Mouse (Mus musculus): ENCODE measurements around the gene Gm21708. TPM values are rescaled to one million over a fixed set of nuclear protein-coding genes. Genes with fewer than 3 reads are reported as not detected.
"Not testable (repeated sequence)": the region's sequence is repeated elsewhere in the genome, so short reads cannot be mapped to it uniquely, and the experiment has no call there.

The Gm21708 gene
- not detected in 2 replicates for polyA plus RNA-seq (2015; fragmentation: Nextera tagmentation; extraction: Ambion mirVana)

DNA sequence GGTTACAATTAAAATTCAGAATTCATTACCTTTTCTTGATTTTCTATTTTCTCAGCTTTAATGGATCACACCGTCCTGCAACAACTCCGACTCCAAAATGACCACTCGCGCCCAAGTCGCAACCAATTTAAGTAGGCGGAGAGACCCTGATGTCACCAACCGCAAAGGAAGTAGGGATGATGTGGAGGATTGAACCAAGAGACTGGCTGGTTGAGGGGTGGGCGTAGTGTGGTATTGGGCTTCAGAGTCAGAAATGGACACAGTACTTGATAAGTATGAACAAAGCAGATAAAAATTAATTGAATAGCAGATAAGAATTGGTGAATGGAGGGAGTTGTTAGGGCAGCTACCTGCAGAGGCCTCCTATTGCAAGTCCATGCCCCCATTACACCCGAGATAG, at the start of gene Gm21708, which contains the start of gene Gm21704:
Gene Gm21708, minus strand, starts transcription at position 101 of the 400 bp plus-strand sequence.
Gene Gm21704, minus strand, starts transcription at position 101 of the 400 bp plus-strand sequence.
- not testable (repeated sequence) for H3K4me1 ChIP-seq (ENCODE audit: control insufficient read depth, low read depth, low read length); H3K27ac ChIP-seq (ENCODE audit: low read length); H3K27me3 ChIP-seq (ENCODE audit: control insufficient read depth, insufficient read depth, low read depth, low read length); H3K36me3 ChIP-seq (ENCODE audit: control insufficient read depth, insufficient read depth); H3K4me2 ChIP-seq (ENCODE audit: low read depth, low read length); ATAC-seq (ENCODE audit: low read depth); H3K4me3 ChIP-seq (ENCODE audit: low read depth, low read length); H3K9ac ChIP-seq (ENCODE audit: low read depth, low read length); H3K9me3 ChIP-seq (replicated peaks; ENCODE audit: control insufficient read depth, low read length)
- WGBS (ENCODE audit: insufficient replicate concordance) = no CpG with 5 or more reads among the region's 9 CpGs

Other genes starting within 250 kb of the Gm21708 start
- gene Gm21677, start 103.7 kb downstream of the Gm21708 start, polyA plus RNA-seq (2015; fragmentation: Nextera tagmentation; extraction: Ambion mirVana) = not detected in 2 replicates
- not detected in 2 replicates for gene Gm21693, start 64.8 kb downstream of the Gm21708 start, polyA plus RNA-seq (2015; fragmentation: Nextera tagmentation; extraction: Ambion mirVana)
- not detected in 2 replicates for gene Gm21704, start within 50 bp of the Gm21708 start, polyA plus RNA-seq (2015; fragmentation: Nextera tagmentation; extraction: Ambion mirVana)